Mouse (Mus musculus): ENCODE results near the gene Gm8857. TPM values are rescaled to one million over a fixed set of nuclear protein-coding genes. Genes with fewer than 3 reads are reported as not detected.
"Not testable (repeated sequence)": the region's sequence is repeated elsewhere in the genome, so short reads cannot be mapped to it uniquely, and the experiment has no call there.

The Gm8857 gene
- total RNA-seq (2021), result not detected

DNA sequence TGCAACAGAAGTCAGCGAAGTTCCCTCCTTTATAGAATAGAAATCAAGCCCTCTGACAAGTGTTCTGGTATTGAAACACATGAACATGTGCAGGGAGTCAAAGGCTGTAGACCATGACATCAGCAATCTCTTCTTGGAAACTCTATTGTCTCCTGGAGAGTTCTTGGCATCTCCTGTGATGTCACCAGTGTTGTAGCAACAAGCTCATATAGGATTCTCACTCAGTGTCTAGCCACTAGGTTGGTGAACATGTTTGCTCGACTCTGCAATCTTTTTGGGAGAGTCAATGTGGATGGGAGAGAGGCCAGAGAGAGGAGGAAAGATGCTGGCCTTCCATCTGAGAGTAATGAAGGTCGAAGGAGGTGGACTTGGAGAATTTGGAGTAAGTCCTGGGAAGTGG is at the start of gene Gm8857, which contains the start of gene Gm8871:
Gene Gm8857 (plus strand): TSS at position 303 of the 400 bp plus-strand sequence.
Gene Gm8871 (plus strand): TSS at position 301 of the 400 bp plus-strand sequence.
- DNase-seq; intact Hi-C loops (cut with DNase I): not testable (repeated sequence)

DNA sequence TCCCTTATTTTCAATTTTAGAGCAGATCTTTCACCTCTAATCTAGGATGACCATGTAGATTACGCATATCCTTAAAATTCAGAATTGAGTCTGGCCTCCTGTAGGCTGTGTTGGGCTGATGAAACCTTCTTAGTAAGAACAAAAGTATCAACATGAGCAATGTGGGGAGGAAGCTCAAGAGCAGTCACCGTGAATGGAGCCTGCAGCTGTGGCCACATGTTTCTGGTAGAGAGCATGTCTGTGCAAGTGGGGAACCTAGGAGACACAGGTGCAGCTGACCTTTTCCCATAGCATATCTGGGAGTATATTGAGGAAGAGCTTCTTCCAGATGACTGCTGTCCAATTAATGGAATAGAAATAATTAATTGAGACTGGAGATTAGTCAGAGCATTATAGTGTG is 5.9 kb downstream of the Gm8857 start:
- intact Hi-C loops (cut with DNase I); DNase-seq: not testable (repeated sequence)

- not testable (repeated sequence) for DNase-seq
Observed at GRCm38 (mm10) chr5:10958057-10958456, 10.4 kb downstream of the Gm8857 start.

More at GRCm38 (mm10) chr5:10958057-10958456, 10.4 kb downstream of the Gm8857 start:
- intact Hi-C loops (cut with DNase I), result not testable (repeated sequence)

Other genes with a start within 250 kb of the Gm8857 start
- not detected for gene Gm8871, start within 50 bp of the Gm8857 start, total RNA-seq (2021)
- gene Gm8879, start 179.8 kb downstream of the Gm8857 start, total RNA-seq (2021), result not detected
- gene Gm5861, start 235.3 kb downstream of the Gm8857 start, total RNA-seq (2021), result not detected

Measured in heart, postnatal 36 days (tissue).